Mouse (Mus musculus) ES-E14 (cell line): ENCODE results near the gene Bnc2.

Experiments
- CHD2 ChIP-seq: IDR thresholded peaks from 2 replicates; pipeline ENCODE4 v1.6.1; 2014; ENCODE audit warnings: mild to moderate bottlenecking, low read depth, low read length, inconsistent platforms
- MAFK ChIP-seq: IDR thresholded peaks from 2 replicates; pipeline ENCODE4 v1.6.1; 2014; ENCODE audit warnings: mild to moderate bottlenecking, low read depth, low read length, inconsistent platforms; ENCODE audit not compliant: insufficient read depth
- ZC3H11A ChIP-seq: IDR thresholded peaks from 2 replicates; pipeline ENCODE4 v1.6.1; 2012; ENCODE audit warnings: low read depth, mild to moderate bottlenecking, inconsistent platforms, low read length, borderline replicate concordance
- ZNF384 ChIP-seq: IDR thresholded peaks from 2 replicates; pipeline ENCODE4 v1.6.1; 2012; ENCODE audit warnings: low read depth, low read length, inconsistent platforms

- TF ChIP-seq ZC3H11A, result no peak
- TF ChIP-seq CHD2, result no peak
- TF ChIP-seq ZNF384, result no peak
- no peak for TF ChIP-seq MAFK
Observed at GRCm38 (mm10) chr4:84324371-84324770, 350.7 kb downstream of the Bnc2 start.
